Mouse (Mus musculus) intestine, postnatal 0 days (tissue): ENCODE results near the gene Mrtfa. TPM values are rescaled to one million over a fixed set of nuclear protein-coding genes. Genes with fewer than 3 reads are reported as not detected.
A peak's percentile ranks its signal among the peaks of the same experiment; 100 is the strongest.

ENCODE experiments used
- ATAC-seq: fragments of 200-750 bp; cut with Nextera tagmentation; 2 replicates; pipeline ENCODE4 v1.8.0; 2017; ENCODE audit warnings: mild to moderate bottlenecking, moderate TSS enrichment, moderate library complexity
- H3K27ac ChIP-seq: fragments of 300-500 bp; sonication (generic); 2 replicates; pipeline ENCODE4 v1.5.1; 2014; ENCODE audit warnings: mild to moderate bottlenecking, low read depth, low read length, moderate library complexity
- H3K27me3 ChIP-seq: fragments of 300-500 bp; sonication (generic); replicated peaks from 2 replicates; pipeline ENCODE4 v1.6.1; 2014; ENCODE audit warnings: low read length, mixed read lengths; ENCODE audit not compliant: control insufficient read depth, insufficient read depth
- H3K36me3 ChIP-seq: fragments of 300-500 bp; sonication (generic); 2 replicates; pipeline ENCODE4 v1.6.1; 2014; ENCODE audit warnings: mild to moderate bottlenecking, moderate library complexity; ENCODE audit not compliant: control insufficient read depth, insufficient read depth
- H3K4me1 ChIP-seq: fragments of 300-500 bp; sonication (generic); replicated peaks from 2 replicates; pipeline ENCODE4 v1.6.1; 2014; ENCODE audit warnings: antibody characterized with exemption, low read length, mixed read lengths; ENCODE audit not compliant: control insufficient read depth, insufficient read depth
- H3K4me2 ChIP-seq: fragments of 300-500 bp; sonication (generic); replicated peaks from 2 replicates; pipeline ENCODE4 v1.6.1; 2014; ENCODE audit warnings: low read depth, mild to moderate bottlenecking, moderate library complexity
- H3K4me3 ChIP-seq: fragments of 300-500 bp; sonication (generic); 2 replicates; pipeline ENCODE4 v1.5.1; 2014; ENCODE audit warnings: low read depth, low read length
- H3K9ac ChIP-seq: fragments of 300-500 bp; sonication (generic); 2 replicates; pipeline ENCODE4 v1.6.1; 2014; ENCODE audit warnings: mild to moderate bottlenecking, low read depth, low read length
- H3K9me3 ChIP-seq: fragments of 300-500 bp; sonication (generic); 2 replicates; pipeline ENCODE4 v1.6.1; 2016; ENCODE audit warnings: mixed run types; ENCODE audit not compliant: control insufficient read depth
- CTCF ChIP-seq: sonication (generic); IDR thresholded peaks from 2 replicates; pipeline ENCODE4 v1.5.1; 2016; ENCODE audit warnings: low read depth, mild to moderate bottlenecking, control low read depth, antibody characterized with exemption, moderate library complexity
- WGBS: fragments of 180-500 bp; shearing (Covaris S2); extraction: QIAGEN DNeasy Blood & Tissue Kit; methylation state at CpG from one replicate; pipeline ENCODE4 v1.1.7; 2014; 5-methylcytosine and 5-hydroxymethylcytosine counted together
- polyA plus RNA-seq: library from polyadenylated mRNA; unstranded; fragments of >200 nt; fragmentation: Nextera tagmentation; extraction: Ambion mirVana; gene quantifications from 2 replicates; pipeline ENCODE4 v1.2.1, GENCODE M21; 2015

Mrtfa gene
- polyA plus RNA-seq, 1 experiment from 2014 or later = 9.0 TPM

DNA sequence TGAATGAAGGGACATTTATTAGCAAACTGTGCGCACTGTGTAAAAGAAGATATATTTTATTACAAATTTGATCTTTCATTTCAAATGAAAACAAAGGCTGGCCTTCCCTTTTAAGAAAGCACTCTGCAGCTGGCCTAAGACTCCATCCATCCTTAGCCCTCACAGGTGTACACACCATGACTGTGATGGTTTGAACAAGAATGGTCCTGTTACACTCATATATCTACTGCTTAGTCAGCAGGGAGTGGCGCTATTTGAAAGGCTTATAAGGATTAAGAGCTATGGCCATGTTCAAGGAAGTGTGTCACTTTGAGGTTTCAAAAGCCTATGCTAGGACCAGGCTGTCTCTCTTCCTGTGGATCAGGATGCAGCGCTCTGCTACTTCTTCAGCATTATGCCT is 122.8 kb downstream of the Mrtfa start:
- Histone ChIP-seq H3K36me3 (no peaks in the 10 kb centered on the region), H3K9ac (no peak overlapping the region), H3K4me2 (no peak overlapping the region), H3K27me3 (no peaks in the 10 kb centered on the region), H3K4me3 (no peak overlapping the region), H3K9me3 (no peaks in the 10 kb centered on the region), H3K4me1 (no peaks in the 10 kb centered on the region), H3K27ac (no peak overlapping the region)
- ATAC-seq = no peak
- no peak for TF ChIP-seq CTCF
- WGBS = 82% methylated on average over 3 of the region's 3 CpGs

- Histone ChIP-seq H3K9me3 (no peaks in the 10 kb centered on the region), H3K4me1 (no peaks in the 10 kb centered on the region), H3K27me3 (no peaks in the 10 kb centered on the region), H3K27ac (no peak overlapping the region), H3K4me3 (no peak overlapping the region), H3K36me3 (no peaks in the 10 kb centered on the region), H3K4me2 (no peak overlapping the region), H3K9ac (no peak overlapping the region)
- WGBS = 60% methylated on average over 5 of the region's 5 CpGs
- ATAC-seq = no peak
- no peak for TF ChIP-seq CTCF
These were observed 123.6 kb downstream of the Mrtfa start for GRCm38 (mm10) chr15:81066976-81067375.

- no peak for ATAC-seq
- H3K4me2 ChIP-seq = no peak overlapping the region
- no peak overlapping the region for H3K27ac ChIP-seq
- H3K36me3 ChIP-seq = no peaks in the 10 kb centered on the region
- H3K4me1 ChIP-seq = no peaks in the 10 kb centered on the region
- no peaks in the 10 kb centered on the region for H3K27me3 ChIP-seq
- no peak for TF ChIP-seq CTCF
- no peak overlapping the region for H3K4me3 ChIP-seq
- no peaks in the 10 kb centered on the region for H3K9me3 ChIP-seq
- 93% methylated on average over 4 of the region's 4 CpGs for WGBS
- no peak overlapping the region for H3K9ac ChIP-seq
These were observed 125.9 kb downstream of the Mrtfa start for GRCm38 (mm10) chr15:81064661-81065060.

GRCm38 (mm10) chr15:81064143-81064542 is 126.4 kb downstream of the Mrtfa start:
- Histone ChIP-seq H3K9me3 (no peaks in the 10 kb centered on the region), H3K4me1 (no peaks in the 10 kb centered on the region), H3K27me3 (no peaks in the 10 kb centered on the region), H3K4me2 (no peak overlapping the region), H3K9ac (no peak overlapping the region), H3K4me3 (no peak overlapping the region), H3K36me3 (no peaks in the 10 kb centered on the region), H3K27ac (no peak overlapping the region)
- 71% methylated on average over 1 of the region's 1 CpGs for WGBS
- peak; percentile 92 for TF ChIP-seq CTCF
- ATAC-seq = no peak

- TF ChIP-seq CTCF = no peak
These were observed 127.9 kb downstream of the Mrtfa start for GRCm38 (mm10) chr15:81062616-81063015.

GRCm38 (mm10) chr15:81062175-81062588 is 128.4 kb downstream of the Mrtfa start:
- no peak for ATAC-seq
- no peaks in the 10 kb centered on the region for H3K27me3 ChIP-seq
- no peaks in the 10 kb centered on the region for H3K36me3 ChIP-seq
- WGBS = 12% methylated on average over 8 of the region's 8 CpGs
- H3K4me3 ChIP-seq = no peak overlapping the region
- no peaks in the 10 kb centered on the region for H3K9me3 ChIP-seq
- no peak for TF ChIP-seq CTCF
- H3K27ac ChIP-seq = no peak overlapping the region
- H3K4me1 ChIP-seq = no peaks in the 10 kb centered on the region
- no peak overlapping the region for H3K9ac ChIP-seq
- no peak overlapping the region; the same call in 1 of the 2 replicates for H3K4me2 ChIP-seq

More at GRCm38 (mm10) chr15:81062616-81063015, 127.9 kb downstream of the Mrtfa start:
- no peaks in the 10 kb centered on the region for H3K27me3 ChIP-seq
- no peak overlapping the region; the same call in 1 of the 2 replicates for H3K4me2 ChIP-seq
- no peak for ATAC-seq
- H3K36me3 ChIP-seq = no peaks in the 10 kb centered on the region
- no peaks in the 10 kb centered on the region for H3K9me3 ChIP-seq
- no peak overlapping the region for H3K4me3 ChIP-seq
- WGBS = 51% methylated on average over 8 of the region's 8 CpGs
- H3K27ac ChIP-seq = no peak overlapping the region
- no peaks in the 10 kb centered on the region for H3K4me1 ChIP-seq
- H3K9ac ChIP-seq = no peak overlapping the region

DNA sequence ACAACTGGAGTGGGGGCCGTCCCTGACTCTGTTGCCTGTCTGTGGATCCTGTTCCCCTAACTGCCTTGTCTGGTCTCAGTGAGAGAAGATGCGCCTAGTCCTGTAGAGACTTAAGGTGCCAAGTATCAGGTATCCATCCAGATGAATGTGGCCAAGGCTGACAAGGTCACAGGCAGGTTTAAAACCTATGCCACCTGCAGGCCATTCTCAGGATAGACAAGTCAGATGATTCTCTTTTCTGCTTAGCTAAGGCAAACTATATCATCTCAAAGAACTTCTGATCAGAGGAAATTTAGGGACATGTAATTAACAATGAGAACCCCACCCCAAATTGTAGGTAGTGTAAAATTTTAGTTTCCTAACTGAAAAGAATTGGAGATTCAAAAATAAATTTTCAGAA is 129.6 kb downstream of the Mrtfa start:
- no peaks in the 10 kb centered on the region for H3K27me3 ChIP-seq
- no peaks in the 10 kb centered on the region for H3K4me1 ChIP-seq
- no peak overlapping the region for H3K27ac ChIP-seq
- TF ChIP-seq CTCF = peak; percentile 62
- no peaks in the 10 kb centered on the region for H3K9me3 ChIP-seq
- ATAC-seq = no peak
- WGBS = 100% methylated on average over 2 of the region's 2 CpGs
- no peak overlapping the region for H3K9ac ChIP-seq
- H3K36me3 ChIP-seq = no peaks in the 10 kb centered on the region
- H3K4me3 ChIP-seq = no peak overlapping the region
- H3K4me2 ChIP-seq = no peak overlapping the region
